26 mouse cellular contexts compared by ENCODE assay signal in the genomic region with DNA sequence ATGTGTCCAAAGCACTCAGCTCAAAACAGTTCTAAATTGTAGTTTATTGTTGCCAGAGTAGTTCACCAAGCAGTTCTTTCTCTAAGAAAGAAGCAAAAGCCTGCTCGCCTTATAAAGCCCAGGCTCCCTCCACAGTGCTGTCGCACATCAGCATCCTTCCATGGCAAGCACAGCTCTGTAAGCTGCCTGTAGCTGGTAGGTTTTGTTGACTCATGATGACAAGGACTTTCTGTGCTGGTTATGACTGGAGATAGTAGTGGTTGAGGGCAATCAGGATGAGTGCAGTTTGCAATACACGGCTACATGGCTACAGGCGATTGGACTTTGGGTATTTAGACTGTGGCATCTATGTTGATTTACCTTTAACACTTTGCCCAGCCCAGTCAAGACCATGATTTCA. TPM values are rescaled to one million over a fixed set of nuclear protein-coding genes. Genes with fewer than 3 reads are reported as not detected.
A peak's percentile ranks its signal among the peaks of the same experiment; 100 is the strongest.
DNase-seq lines count a peak whose midpoint lies in the region; ATAC-seq lines count a peak whose summit lies in the region.
"Had no signal": no experiment of that assay in that cellular context is flagged by ENCODE, and none has a peak within 500 bp of the region (broad histone marks: within the 10 kb centered on the region; RNA-seq: fewer than 3 reads in every experiment).

No protein-coding gene starts in this region.

- no peaks in the 10 kb centered on the region for H3K27me3 ChIP-seq in heart, embryonic 12.5 days (replicated peaks)
- H3K27me3 ChIP-seq in liver, embryonic 13.5 days, result no peaks in the 10 kb centered on the region
- H3K27me3 ChIP-seq: limb, embryonic 12.5 days; neural tube, embryonic 15.5 days; stomach, embryonic 15.5 days had no signal

- H3K27ac ChIP-seq in heart, embryonic 12.5 days (ENCODE audit: poor library complexity, severe bottlenecking), result no peak overlapping the region
- H3K27ac ChIP-seq in liver, embryonic 13.5 days, result no peak overlapping the region; the same call in 1 of the 2 replicates
- H3K27ac ChIP-seq: hindbrain, embryonic 10.5 days; limb, embryonic 12.5 days; midbrain, embryonic 10.5 days; neural tube, embryonic 15.5 days; stomach, embryonic 15.5 days had no signal

- no peaks in the 10 kb centered on the region for H3K9me3 ChIP-seq in heart, embryonic 12.5 days (replicated peaks)
- H3K9me3 ChIP-seq in liver, embryonic 13.5 days (replicated peaks), result no peaks in the 10 kb centered on the region
- H3K9me3 ChIP-seq: hindbrain, embryonic 10.5 days; limb, embryonic 12.5 days; midbrain, embryonic 10.5 days; neural tube, embryonic 15.5 days; stomach, embryonic 15.5 days had no signal

- H3K9ac ChIP-seq in heart, embryonic 12.5 days, result no peak overlapping the region
- no peak overlapping the region for H3K9ac ChIP-seq in liver, embryonic 13.5 days
- H3K9ac ChIP-seq: limb, embryonic 12.5 days; neural tube, embryonic 15.5 days; stomach, embryonic 15.5 days had no signal

- ATAC-seq in heart, embryonic 12.5 days (ENCODE audit: insufficient number of reproducible peaks, low FRiP score), result peak; percentile 27
- ATAC-seq in liver, embryonic 13.5 days (ENCODE audit: low read depth), result peak; percentile 65
- peak; percentile 33 for ATAC-seq in megakaryocyte-erythroid progenitor cell, adult 5-6 weeks (replicated peaks; ENCODE audit: low FRiP score, low TSS enrichment, poor library complexity, severe bottlenecking)
- ATAC-seq: hindbrain, embryonic 16.5 days; intestine, embryonic 16.5 days; midbrain, embryonic 16.5 days had no signal

- H3K4me2 ChIP-seq in heart, embryonic 12.5 days, result no peak overlapping the region
- H3K4me2 ChIP-seq in liver, embryonic 13.5 days, result no peak overlapping the region
- H3K4me2 ChIP-seq: limb, embryonic 12.5 days; neural tube, embryonic 15.5 days; stomach, embryonic 15.5 days had no signal

- WGBS in heart, embryonic 12.5 days, result 75% methylated on average over 4 of the region's 4 CpGs
- WGBS in liver, embryonic 13.5 days (ENCODE audit: insufficient replicate concordance), result 48% methylated on average over 4 of the region's 4 CpGs

- no peaks in the 10 kb centered on the region for H3K36me3 ChIP-seq in heart, embryonic 12.5 days
- no peaks in the 10 kb centered on the region for H3K36me3 ChIP-seq in liver, embryonic 13.5 days
- H3K36me3 ChIP-seq: hindbrain, embryonic 10.5 days; limb, embryonic 12.5 days; midbrain, embryonic 10.5 days; neural tube, embryonic 15.5 days; stomach, embryonic 15.5 days had no signal

- no peak overlapping the region for H3K4me3 ChIP-seq in heart, embryonic 12.5 days
- H3K4me3 ChIP-seq in liver, embryonic 13.5 days (replicated peaks), result no peak overlapping the region
- H3K4me3 ChIP-seq: gastrocnemius, adult 2 months; hindbrain, embryonic 10.5 days; limb, embryonic 12.5 days; midbrain, embryonic 10.5 days; neural tube, embryonic 15.5 days; stomach, embryonic 15.5 days had no signal

- H3K4me1 ChIP-seq in heart, embryonic 12.5 days (replicated peaks), result peaks cover 36% of the 10 kb centered on the region
- peaks cover 43% of the 10 kb centered on the region for H3K4me1 ChIP-seq in liver, embryonic 13.5 days (replicated peaks)

- intact Hi-C loops in heart, postnatal 25 days (cut with DNase I), result no loop called here

- no peak for DNase-seq in heart, postnatal 25 days (ENCODE audit: low spot score)
- peak; percentile 36 for DNase-seq in c-Kit-positive CD71-positive TER-119-positive erythroid progenitor cells, embryonic 14.5 days (ENCODE audit: low spot score)
- peak; percentile 60 for DNase-seq in liver, embryonic 13.5 days
- no peak for DNase-seq in urinary bladder, postnatal 14 days (ENCODE audit: low spot score)
- no peak for DNase-seq in Muller cell, postnatal 12 days (ENCODE audit: inconsistent ontology term)
- no peak for DNase-seq in frontal cortex, postnatal 14 days (ENCODE audit: low spot score in 2 of 2)
- DNase-seq: adrenal gland, postnatal 36 days; cerebellum, adult 11-12 months; cerebellum, postnatal 14 days; gastrocnemius, adult 2 months; kidney, postnatal 25 days; layer of hippocampus, postnatal 36 days; lung, adult 2 months; lung, postnatal 14 days; right cerebral cortex, adult 18-20 months; right cerebral cortex, postnatal 4 days had no signal

RNA-seq across cellular contexts. Expression of gene Pgm1, which starts 2.8 kb away (rescaled TPM):
- polyA plus RNA-seq in heart, embryonic 12.5 days (2016; fragmentation: Nextera tagmentation; extraction: Ambion mirVana), result 247 and 258 TPM in 2 replicates
- total RNA-seq in heart, postnatal 25 days (2021), result 100 to 1,000 TPM; 235 to 244 TPM
- 51.1 and 58.7 TPM in 2 replicates for polyA plus RNA-seq in liver, embryonic 13.5 days (2015; fragmentation: Nextera tagmentation; extraction: Ambion mirVana)
- 2.2 and 4.1 TPM in 2 replicates for total RNA-seq in megakaryocyte-erythroid progenitor cell, adult 5-6 weeks (2014; fragmentation: Nextera tagmentation)
- total RNA-seq in megakaryocyte-erythroid progenitor cell, adult 5-6 weeks (2017), result 7.2 and 8.3 TPM in 2 replicates

RNA-seq across cellular contexts. Expression of gene Itgb3bp, which starts 3.2 kb away (rescaled TPM):
- 42.6 and 43.0 TPM in 2 replicates for polyA plus RNA-seq in heart, embryonic 12.5 days (2016; fragmentation: Nextera tagmentation; extraction: Ambion mirVana)
- total RNA-seq in heart, postnatal 25 days (2021), result 1 to 10 TPM; 6.1 to 6.6 TPM
- polyA plus RNA-seq in liver, embryonic 13.5 days (2015; fragmentation: Nextera tagmentation; extraction: Ambion mirVana), result 27.8 and 30.4 TPM in 2 replicates
- 30.5 and 32.2 TPM in 2 replicates for total RNA-seq in megakaryocyte-erythroid progenitor cell, adult 5-6 weeks (2014; fragmentation: Nextera tagmentation)
- 16.1 and 35.0 TPM in 2 replicates for total RNA-seq in megakaryocyte-erythroid progenitor cell, adult 5-6 weeks (2017)

Comparison
In these comparisons a context has a peak if more than half of its experiments do, and no peak if none do; other contexts are left out.
1. DNase-seq: peak in c-Kit-positive CD71-positive TER-119-positive erythroid progenitor cells, embryonic 14.5 days (single experiment) and liver, embryonic 13.5 days (single experiment); none in heart, postnatal 25 days (single experiment), urinary bladder, postnatal 14 days (single experiment), Muller cell, postnatal 12 days (single experiment) and frontal cortex, postnatal 14 days (0 of 2).
2. RNA of gene Pgm1, which starts 2.8 kb away (total RNA-seq): 235 to 244 TPM in heart, postnatal 25 days; 2.2 to 8.3 TPM in megakaryocyte-erythroid progenitor cell, adult 5-6 weeks; every median in the first group is over 10 times any median in the second.
3. Peak in every context shown above with its lines, with median percentiles within 50 percentile points of each other: ATAC-seq.